Mouse (Mus musculus) testis, adult 2 months (tissue): ENCODE results near the gene Ercc2. TPM values are rescaled to one million over a fixed set of nuclear protein-coding genes. Genes with fewer than 3 reads are reported as not detected.
A peak's percentile ranks its signal among the peaks of the same experiment; 100 is the strongest.

Experiments used
- H3K27ac ChIP-seq: fragments of 200-500 bp; 2 replicates; pipeline ENCODE4 v1.5.1; 2012; ENCODE audit warnings: low read depth, low read length; ENCODE audit not compliant: control insufficient read depth, insufficient read depth
- H3K27me3 ChIP-seq: fragments of 200-500 bp; 2 replicates; pipeline ENCODE4 v1.6.1; 2012; ENCODE audit warnings: mild to moderate bottlenecking, low read length, moderate library complexity; ENCODE audit not compliant: control insufficient read depth, insufficient read depth
- H3K36me3 ChIP-seq: fragments of 200-500 bp; 2 replicates; pipeline ENCODE4 v1.6.1; 2012; ENCODE audit warnings: mild to moderate bottlenecking, low read length; ENCODE audit not compliant: control insufficient read depth, insufficient read depth
- H3K4me1 ChIP-seq: fragments of 200-500 bp; 2 replicates; pipeline ENCODE4 v1.6.1; 2012; ENCODE audit warnings: low read length; ENCODE audit not compliant: control insufficient read depth, insufficient read depth
- H3K4me3 ChIP-seq: fragments of 200-500 bp; 2 replicates; pipeline ENCODE4 v1.5.1; 2012; ENCODE audit warnings: low read depth, mild to moderate bottlenecking, low read length, moderate library complexity, mixed read lengths; ENCODE audit not compliant: control insufficient read depth
- CTCF ChIP-seq: fragments of 200-500 bp; IDR thresholded peaks from 2 replicates; pipeline ENCODE4 v1.5.1; 2012; ENCODE audit warnings: low read depth, mild to moderate bottlenecking, inconsistent platforms, low read length, moderate library complexity; ENCODE audit not compliant: control insufficient read depth, insufficient read depth, insufficient replicate concordance
- POLR2A ChIP-seq: fragments of 200-500 bp; IDR thresholded peaks from 2 replicates; pipeline ENCODE4 v1.6.1; 2012; ENCODE audit warnings: low read depth, mild to moderate bottlenecking, inconsistent platforms, low read length, moderate library complexity; ENCODE audit not compliant: control insufficient read depth
- polyA plus RNA-seq: library from polyadenylated mRNA; depleted of rRNA; stranded (reverse); fragments of >200 nt; gene quantifications from 2 replicates; pipeline ENCODE4 v1.2.3, GENCODE M21; 2012

The Ercc2 gene
- polyA plus RNA-seq, 1 experiment: 53.3 TPM

GRCm38 (mm10) chr7:19411783-19412182 lies 30.0 kb downstream of the Ercc2 start:
- Histone ChIP-seq H3K4me3 (no peak overlapping the region), H3K4me1 (peaks cover 17% of the 10 kb centered on the region), H3K36me3 (no peaks in the 10 kb centered on the region), H3K27ac (no peak overlapping the region), H3K27me3 (0 out of 2 replicates have a peak, but pooled peaks cover 3% of the 10 kb centered on the region)
- TF ChIP-seq CTCF (no peak), POLR2A (no peak)

GRCm38 (mm10) chr7:19413525-19413924 lies 31.7 kb downstream of the Ercc2 start:
- Histone ChIP-seq H3K27me3 (0 out of 2 replicates have a peak, but pooled peaks cover 3% of the 10 kb centered on the region), H3K36me3 (no peaks in the 10 kb centered on the region)
- TF ChIP-seq POLR2A (no peak), CTCF (no peak)

GRCm38 (mm10) chr7:19416590-19416989 lies 34.8 kb downstream of the Ercc2 start:
- H3K4me1 ChIP-seq: peaks cover 28% of the 10 kb centered on the region
- H3K4me3 ChIP-seq: no peak overlapping the region
- H3K27ac ChIP-seq: no peak overlapping the region
- H3K27me3 ChIP-seq: 0 out of 2 replicates have a peak, but pooled peaks cover 3% of the 10 kb centered on the region
- no peak for TF ChIP-seq POLR2A
- no peak for TF ChIP-seq CTCF
- H3K36me3 ChIP-seq: no peaks in the 10 kb centered on the region

More at GRCm38 (mm10) chr7:19413525-19413924, 31.7 kb downstream of the Ercc2 start:
- Histone ChIP-seq H3K4me1 (peaks cover 22% of the 10 kb centered on the region), H3K27ac (no peak overlapping the region), H3K4me3 (no peak overlapping the region)

DNA sequence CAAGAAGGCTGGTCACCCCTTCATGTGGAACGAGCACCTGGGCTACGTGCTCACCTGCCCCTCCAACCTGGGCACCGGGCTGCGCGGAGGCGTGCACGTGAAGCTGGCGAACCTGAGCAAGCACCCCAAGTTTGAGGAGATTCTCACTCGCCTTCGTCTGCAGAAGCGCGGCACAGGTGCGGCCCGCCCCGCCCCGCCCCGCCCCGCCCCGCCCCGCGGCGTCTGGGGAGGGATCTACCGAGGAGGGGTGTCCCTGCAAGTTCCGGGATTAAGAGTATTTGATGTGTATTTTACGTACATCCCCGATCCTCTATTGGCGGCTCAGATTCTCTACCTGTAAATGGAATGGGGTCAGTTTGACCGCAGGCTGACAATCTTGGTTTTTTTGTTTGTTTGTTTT lies 38.3 kb downstream of the Ercc2 start:
- Histone ChIP-seq H3K36me3 (no peaks in the 10 kb centered on the region), H3K4me3 (no peak overlapping the region), H3K4me1 (peaks cover 21% of the 10 kb centered on the region), H3K27me3 (0 out of 2 replicates have a peak, but pooled peaks cover 3% of the 10 kb centered on the region), H3K27ac (no peak overlapping the region)
- TF ChIP-seq POLR2A: no peak
- no peak for TF ChIP-seq CTCF

DNA sequence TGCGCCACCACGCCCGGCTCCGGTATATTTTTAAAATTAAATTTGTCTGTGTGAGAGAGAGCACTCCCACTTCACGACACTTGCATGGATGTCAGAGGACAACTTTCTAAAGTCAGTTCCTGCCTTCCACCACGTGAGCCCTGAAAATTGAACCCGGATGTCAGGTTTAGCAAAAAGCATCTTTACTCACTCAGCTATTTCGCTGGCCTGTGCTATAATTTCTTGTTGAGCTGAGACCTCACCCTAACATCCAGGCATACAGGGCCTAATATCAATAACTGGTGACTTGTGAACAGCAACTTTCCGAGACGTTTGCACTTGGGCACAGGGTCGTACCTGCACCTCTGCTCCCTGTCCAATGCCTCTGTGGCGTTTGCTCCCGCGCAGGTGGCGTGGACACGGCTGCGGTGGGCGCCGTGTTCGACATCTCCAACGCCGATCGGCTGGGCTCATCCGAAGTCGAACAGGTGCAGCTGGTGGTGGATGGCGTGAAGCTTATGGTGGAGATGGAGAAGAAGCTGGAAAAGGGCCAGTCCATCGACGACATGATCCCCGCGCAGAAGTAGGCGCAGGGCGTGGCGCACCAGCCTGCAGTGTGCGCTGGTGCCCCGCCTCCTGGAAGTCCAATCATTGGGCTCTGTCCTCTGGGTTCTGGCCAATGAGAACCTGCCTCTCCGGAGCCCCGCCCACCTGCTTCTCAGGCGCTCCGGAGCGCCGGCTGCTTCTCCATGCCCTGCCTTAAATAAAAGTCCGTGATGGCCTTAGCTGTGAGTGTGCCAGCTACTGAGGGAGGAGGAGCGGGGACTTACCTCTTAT lies 39.2 kb downstream of the Ercc2 start:
- TF ChIP-seq POLR2A (no peak), CTCF (no peak)
- Histone ChIP-seq H3K27ac (no peak overlapping the region), H3K36me3 (no peaks in the 10 kb centered on the region), H3K27me3 (0 out of 2 replicates have a peak, but pooled peaks cover 3% of the 10 kb centered on the region), H3K4me3 (peak overlapping the region; percentile 36), H3K4me1 (peaks cover 22% of the 10 kb centered on the region)

DNA sequence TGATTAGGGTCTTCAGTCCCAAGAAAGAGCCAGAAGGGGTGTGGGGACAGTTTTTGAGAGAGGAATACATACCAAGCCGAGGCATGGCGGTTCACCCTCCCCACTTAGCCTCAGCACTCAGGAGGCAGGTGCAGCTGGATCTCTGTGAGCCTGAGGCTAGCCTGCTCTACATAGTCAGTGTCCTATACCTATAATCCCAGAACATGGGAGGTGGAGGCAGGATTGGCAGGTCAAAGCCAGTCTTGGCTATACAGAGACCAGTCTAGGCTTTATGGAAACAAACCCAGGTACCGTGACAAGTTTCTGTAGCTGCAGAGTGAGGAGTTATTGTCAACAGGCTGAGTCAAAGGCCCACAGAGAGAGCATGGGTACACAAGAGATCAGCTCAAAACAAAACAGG lies 41.3 kb downstream of the Ercc2 start:
- no peak for TF ChIP-seq POLR2A
- no peak for TF ChIP-seq CTCF
- H3K4me3 ChIP-seq: no peak overlapping the region
- no peak overlapping the region for H3K27ac ChIP-seq
- H3K36me3 ChIP-seq: no peaks in the 10 kb centered on the region
- peaks cover 25% of the 10 kb centered on the region for H3K4me1 ChIP-seq
- no peaks in the 10 kb centered on the region for H3K27me3 ChIP-seq

DNA sequence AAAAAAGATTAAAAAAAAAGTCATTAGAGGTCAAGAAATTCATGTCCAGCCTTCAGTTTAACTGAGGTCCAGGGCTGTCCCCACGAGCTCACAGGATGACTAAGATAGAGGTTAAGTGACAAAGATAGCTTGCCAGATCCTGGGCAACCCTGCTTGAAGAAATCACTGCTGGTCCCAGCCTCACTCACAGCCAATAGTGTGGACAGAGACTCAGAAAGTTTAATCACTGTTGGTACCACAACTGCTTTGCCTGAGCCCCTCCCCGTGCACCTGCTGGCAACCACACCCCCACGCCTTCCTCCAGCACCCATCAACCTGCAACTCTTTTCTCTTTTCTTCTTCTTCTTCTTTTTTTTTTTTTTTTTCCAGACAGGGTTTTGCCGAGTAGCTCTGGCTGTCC lies 42.2 kb downstream of the Ercc2 start:
- TF ChIP-seq POLR2A: no peak
- no peak for TF ChIP-seq CTCF
- Histone ChIP-seq H3K4me3 (no peak overlapping the region), H3K27ac (no peak overlapping the region)

DNA sequence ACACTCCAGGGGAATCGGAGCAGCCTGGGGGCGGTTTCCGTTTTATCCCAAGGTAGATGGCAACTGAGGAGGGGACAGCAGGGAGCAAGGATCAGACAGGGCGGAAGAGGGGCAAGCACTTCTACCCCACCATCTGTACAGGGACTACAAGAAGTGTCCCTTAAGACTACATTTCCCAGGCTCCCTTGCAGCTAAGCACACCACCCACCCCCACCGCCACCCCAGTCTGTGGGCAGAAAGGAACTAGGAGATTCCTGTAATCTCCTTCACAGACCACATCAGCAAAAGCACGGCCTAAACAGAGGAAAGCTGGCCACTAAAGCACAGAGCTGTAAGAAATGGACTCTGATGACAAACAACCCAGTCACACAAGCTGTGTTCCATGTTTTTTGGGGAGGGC lies 44.5 kb downstream of the Ercc2 start:
- H3K36me3 ChIP-seq: no peaks in the 10 kb centered on the region
- H3K4me3 ChIP-seq: peak overlapping the region; percentile 23
- TF ChIP-seq POLR2A: no peak
- no peak for TF ChIP-seq CTCF

More for the DNA sequence above, 42.2 kb downstream of the Ercc2 start:
- no peaks in the 10 kb centered on the region for H3K27me3 ChIP-seq
- H3K4me1 ChIP-seq: peaks cover 25% of the 10 kb centered on the region
- no peaks in the 10 kb centered on the region for H3K36me3 ChIP-seq

More for the DNA sequence above, 44.5 kb downstream of the Ercc2 start:
- no peak overlapping the region for H3K27ac ChIP-seq
- H3K4me1 ChIP-seq: peaks cover 14% of the 10 kb centered on the region
- no peaks in the 10 kb centered on the region for H3K27me3 ChIP-seq
